Mouse (Mus musculus) mesoderm, embryonic 11.5 days (tissue): ENCODE measurements around the gene Calr.
A peak's percentile ranks its signal among the peaks of the same experiment; 100 is the strongest.
"Not testable (repeated sequence)": the region's sequence is repeated elsewhere in the genome, so short reads cannot be mapped to it uniquely, and the experiment has no call there.

ENCODE experiments used
- DNase-seq: peaks from one replicate; pipeline ENCODE4 v3.0.0-alpha.2; 2012; ENCODE audit warnings: low read depth, low spot score

Calr gene

DNA sequence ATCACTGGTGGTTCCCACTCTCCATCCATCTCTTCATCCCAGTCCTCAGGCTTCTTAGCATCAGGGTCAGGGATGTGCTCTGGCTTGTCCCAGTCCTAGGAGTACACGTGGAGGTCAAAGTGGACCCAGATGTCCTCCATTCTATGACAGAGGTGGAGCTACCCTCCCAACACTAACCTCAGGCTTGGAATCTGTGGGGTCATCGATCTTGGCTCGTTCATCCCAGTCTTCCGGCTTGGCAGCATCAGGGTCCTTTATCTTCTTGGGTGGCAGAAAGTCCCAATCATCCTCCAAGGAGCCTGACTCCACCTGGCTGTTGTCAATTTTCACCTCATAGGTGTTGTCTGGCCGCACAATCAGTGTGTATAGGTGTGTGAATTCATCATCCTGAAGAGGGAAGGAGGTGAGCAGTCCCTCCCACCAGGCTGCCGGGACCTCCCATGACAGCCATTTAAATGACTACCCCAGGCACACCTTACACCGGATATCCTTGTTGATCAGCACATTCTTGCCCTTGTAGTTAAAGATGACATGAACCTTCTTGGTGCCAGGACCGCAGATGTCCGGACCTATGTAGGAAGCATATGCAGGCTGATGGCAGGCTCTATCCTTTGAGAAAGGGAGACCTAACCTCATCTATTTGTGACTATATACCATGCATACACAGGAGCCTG is 2.2 kb downstream of the Calr start:
- no peak for DNase-seq

DNA sequence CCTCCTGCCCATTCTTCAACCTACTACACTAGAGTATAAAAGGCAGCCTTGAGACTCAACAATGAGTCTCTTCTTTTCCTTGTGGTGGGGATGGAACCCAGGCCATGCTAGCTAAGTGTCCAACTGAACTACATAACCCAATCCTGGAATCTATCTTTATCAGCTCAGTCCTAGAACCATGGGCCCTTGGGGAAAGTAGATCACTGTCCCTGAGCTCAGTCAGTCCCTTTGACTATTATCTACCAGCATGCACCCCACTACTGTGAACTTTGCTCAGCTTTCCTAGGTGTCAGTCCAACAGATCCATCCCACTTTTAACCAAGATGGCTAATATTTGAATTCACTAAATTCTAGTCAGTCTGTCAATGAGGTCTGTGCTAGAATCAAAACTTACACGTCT is 5.2 kb downstream of the Calr start:
- no peak for DNase-seq

DNA sequence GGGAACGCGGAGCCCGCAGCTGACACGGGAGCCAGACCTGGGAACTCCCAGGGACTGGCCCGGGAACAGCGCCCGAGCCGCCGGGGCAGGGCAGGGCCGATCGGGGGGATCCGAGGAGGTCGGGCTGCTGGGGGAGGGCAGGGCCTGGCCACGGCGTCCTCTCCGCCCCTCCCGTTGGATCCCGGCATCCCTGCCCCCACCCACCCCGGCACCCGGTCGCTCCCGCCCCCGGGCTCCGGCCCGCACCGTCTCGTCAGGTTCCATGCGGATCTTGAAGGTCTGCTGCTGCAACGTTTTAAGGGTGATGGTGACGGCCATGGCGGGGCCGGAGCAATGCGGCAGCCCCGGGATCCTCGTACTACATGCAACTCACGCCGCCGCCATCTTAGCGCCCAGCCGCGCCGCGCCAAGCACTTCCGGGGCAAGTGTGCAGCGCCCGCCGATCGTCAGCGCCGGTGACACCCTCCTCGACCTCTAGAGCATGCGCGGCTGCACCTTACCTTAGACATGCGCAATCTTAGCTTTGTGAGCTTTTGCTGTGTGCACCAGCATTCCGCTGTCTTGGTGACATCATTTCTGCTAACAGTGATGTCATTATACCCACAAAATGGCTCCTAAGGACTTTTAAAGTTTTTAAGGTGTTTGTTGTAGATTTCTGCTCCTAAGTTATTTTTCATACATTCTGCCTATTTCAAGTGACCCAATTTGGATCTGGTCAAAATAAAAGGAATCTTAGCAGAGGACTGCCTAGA is 6.3 kb downstream of the Calr start, which contains the start of gene Rad23a:
Gene Rad23a, minus strand, starts transcription at position 418 of the 752 bp plus-strand sequence.
- peak; percentile 96 for DNase-seq

DNA sequence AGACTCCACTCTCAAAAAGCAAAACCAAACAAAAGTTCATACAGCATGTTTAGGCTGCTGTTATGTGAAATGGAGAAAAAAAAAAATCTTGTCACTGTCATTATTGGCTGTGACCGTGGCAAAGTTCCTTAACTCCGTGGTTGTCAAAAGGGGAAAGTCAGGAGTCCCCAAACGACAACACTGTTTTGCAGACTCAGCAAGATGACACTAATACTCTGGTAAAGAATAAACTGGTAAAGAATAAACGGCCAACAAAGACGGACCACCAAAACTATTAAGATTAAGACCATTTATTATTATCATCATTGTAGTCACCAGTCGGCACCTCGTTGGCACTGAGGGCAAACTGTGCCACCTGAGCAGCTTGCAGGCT is 6.9 kb downstream of the Calr start:
- no peak for DNase-seq

DNA sequence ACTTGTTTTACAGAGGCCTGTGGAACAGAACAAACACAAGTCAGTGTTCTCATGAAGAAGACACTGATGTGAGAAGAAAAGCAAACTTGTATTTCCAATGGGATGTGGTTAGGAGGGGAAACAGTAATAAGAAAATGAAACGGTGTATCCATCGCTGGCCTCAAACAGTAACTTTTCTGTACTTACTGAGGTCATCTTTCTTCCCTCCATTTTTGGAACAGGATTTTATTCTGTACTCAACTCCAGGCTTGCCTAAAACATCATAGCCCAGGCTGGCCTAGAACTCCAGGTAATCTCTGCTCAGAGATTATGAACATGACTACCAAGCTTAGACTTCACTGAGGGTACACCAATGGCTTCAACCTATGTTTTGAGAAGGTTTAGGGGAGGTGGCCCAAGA is 7.3 kb downstream of the Calr start:
- DNase-seq, result no peak

DNA sequence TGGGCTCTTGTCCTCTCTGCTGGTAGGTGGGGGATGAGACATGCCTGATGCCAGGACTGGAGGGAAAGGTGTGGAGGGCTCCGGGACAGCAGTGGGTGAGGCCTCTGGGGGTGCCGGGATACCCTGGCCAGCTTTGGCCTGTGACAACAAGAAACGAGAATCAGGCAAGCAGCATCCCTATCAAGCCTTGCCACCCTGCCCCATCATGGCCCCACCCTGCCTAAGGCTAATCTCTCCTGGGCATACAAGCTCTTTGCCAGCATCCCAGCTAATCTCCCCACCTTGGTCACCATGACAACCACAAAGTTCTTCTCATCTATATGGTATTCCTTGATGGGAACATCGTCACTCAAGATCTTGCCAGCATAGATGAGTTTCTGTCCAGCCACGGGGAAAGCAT is 8.2 kb downstream of the Calr start:
- no peak for DNase-seq

DNA sequence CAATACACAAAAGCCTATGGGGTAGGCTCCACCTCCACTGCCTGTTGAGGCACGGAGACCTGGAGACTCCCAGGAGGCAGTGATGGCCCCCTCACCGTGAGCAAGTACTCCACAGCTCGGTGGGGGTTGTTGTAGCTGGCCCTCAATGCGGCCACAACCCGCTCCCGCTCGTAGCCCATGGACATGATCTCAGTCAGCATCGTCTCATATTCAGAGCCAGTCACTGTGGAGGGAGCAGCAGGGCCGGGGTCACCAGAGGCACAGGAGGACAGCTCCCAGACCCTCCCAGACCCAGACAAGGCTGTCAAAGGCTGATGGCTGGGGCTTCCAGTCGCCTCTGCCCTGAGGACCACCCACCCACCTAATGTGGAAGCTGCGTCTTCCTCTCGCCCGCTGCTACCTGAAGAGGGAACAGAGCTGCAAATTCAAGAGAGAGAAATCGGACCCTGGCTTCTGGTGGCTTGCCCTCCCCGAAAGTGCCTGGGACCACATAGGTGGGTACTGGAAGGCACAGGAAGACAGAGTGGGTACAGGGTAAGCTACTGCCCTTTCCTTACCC is 8.7 kb downstream of the Calr start:
- DNase-seq, result no peak

DNA sequence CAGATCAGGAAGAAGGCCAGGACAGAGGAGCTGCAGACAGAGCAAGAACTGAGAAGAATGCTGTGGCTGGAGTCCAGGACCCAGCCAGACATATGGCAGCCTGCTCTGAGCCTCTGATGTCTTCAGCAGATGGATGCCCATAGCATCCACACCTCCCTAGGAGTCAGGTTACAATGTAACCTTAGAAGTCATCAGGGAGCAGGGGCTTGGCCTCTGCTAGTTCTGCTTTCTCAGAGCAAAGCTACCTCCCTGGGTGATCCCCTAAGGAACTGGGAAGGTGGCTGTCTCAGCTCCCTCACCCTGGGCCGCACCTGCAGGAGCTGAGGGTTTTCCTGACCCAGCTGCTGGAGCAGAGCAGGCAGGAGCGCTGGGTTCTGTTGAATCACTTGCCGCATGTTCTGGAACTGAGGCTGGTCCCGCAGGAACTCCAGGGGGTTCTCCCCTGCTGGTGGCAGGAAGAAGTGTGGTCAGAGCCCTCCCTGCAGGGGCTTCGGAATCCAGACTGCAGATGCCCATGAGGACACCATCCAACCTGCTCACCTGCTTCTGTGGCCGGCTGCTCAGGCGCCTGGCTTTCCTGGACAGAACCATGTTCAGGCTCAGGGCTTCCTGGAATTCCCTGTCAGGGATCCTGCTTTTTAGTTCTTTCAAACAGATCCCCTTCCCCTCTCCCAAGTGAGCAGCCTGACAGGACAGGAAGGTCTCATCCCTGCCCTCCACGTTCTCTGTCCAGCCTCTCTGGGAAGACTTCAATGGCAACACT is 9.4 kb downstream of the Calr start:
- DNase-seq, result peak; percentile 81

DNA sequence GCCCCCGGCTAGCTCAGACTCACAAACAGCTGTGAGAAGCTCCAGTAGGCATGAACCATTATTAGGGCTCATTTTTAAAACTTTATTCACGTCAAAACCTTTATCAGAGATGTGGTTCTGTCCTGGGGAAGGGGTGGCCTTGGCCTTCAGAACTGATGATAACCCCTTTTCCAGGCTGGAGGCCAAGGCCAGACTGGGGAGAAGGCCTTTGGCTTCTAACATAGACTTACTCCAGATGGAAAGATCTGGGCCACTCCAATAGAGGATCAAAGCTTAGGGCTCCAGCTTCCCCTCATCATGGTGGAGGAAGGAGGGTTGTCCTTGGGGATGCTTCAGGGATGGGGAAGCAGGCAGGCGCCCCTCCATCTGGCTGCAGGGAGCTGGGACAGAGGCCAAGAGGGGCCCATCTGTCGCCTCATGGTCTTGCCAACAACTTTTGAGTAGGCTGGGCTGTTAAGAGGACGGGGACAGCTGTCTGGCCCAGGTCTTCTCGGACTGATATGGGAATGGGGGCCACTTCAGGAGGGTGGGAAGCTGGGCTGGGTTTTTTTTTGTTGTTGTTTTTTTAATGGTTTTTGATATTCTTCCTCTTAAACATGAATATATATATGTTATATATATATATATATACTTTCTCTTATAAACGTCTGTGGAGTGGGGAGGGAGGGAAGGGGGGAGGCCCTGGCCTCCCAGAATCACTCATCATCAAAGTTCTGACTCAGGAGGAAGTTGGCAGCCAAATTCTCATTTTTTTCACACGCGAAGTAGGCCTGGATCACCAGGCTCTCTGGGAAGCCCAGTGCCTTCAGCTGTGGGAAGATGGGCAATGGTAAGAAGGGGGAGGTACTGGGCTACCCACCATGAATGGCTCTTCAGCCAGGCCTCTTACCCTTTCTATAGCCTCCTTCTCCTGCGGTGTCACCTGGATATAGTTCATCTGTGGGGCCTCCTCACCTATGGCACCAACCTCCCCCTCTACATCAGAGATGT is 11.6 kb downstream of the Calr start:
- no peak for DNase-seq

DNA sequence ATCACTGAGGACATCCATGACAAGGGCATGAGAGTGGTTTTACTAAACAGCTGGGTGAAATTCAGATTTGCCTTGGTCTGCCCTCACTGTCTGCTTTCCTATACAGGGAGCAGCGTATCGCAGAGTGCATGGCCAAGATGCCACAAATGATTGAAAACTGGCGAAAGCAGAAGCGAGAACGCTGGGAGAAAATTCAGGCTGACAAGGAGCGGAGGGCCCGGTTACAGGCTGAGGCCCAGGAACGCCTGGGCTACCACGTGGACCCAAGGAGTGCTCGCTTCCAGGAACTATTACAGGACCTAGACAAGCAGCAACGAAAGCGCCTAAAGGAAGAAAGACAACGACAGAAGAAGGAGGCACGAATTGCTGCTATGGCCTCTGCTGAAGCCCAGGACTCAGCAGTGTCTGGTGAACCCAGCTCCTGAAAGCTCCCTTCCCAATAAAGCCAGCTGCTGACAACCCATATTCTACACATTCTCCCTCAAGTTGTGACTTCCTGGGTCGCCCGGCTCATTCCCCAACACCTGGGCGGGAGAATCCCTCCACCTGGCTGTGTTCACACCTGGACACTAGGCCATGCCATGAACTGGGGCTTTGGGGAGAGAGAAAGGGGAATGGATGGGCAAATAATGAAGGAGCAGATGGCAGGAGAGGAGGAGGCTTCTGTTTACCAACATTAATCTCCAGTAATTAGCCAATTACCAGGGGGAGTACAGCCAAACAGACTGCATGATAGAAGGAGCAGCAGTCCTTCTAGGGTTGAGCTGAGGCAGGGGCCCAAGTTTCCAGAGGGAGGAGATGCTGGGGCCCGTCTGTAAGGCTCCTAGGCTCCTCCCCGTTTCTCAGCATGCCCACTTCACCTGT is 12.5 kb downstream of the Calr start:
- DNase-seq, result no peak

DNA sequence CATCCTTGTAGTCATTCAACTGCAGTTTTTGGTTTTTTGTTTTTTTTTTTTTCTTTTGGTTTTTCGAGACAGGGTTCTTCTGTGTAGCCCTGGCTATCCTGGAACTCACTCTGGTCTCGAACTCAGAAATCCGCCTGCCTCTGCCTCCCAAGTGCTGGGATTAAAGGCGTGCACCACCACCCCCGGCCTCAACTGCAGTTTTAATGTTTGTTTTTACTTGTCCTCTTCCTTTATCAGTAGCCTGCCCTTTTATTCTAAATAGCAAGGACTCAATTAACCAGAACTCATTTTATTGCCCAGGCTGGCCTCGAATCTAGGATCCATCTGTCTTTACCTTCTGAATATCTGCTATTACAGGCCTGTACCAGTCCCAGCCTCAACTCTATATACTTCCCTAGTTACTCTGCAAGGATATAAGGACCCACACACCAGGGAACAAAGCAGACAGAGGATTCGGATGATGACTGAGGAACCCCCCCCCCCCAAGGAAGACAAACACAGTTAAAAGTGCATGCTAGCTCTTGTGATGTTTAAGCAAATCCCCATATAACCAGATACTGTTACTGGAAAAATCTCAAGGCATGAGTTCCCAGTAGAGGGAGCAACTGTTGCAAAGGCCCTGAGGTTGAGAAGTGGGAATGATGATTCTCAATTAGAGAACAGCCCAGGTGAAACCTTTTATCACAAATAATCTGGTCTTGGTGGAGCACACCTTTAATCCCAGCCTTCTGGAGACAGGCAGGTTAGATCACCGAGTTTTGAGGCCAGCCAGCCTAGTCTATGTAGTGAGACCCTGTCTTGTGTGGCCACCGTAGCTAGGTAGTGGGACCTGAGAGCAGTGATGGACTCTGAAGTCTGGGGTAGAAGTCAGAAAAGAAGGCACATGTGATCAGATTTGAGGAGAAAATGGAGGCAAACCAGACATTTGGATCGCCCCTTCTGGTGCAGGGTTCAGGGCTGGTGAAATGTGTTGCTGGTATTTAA is 13.7 kb downstream of the Calr start:
- no peak for DNase-seq

DNA sequence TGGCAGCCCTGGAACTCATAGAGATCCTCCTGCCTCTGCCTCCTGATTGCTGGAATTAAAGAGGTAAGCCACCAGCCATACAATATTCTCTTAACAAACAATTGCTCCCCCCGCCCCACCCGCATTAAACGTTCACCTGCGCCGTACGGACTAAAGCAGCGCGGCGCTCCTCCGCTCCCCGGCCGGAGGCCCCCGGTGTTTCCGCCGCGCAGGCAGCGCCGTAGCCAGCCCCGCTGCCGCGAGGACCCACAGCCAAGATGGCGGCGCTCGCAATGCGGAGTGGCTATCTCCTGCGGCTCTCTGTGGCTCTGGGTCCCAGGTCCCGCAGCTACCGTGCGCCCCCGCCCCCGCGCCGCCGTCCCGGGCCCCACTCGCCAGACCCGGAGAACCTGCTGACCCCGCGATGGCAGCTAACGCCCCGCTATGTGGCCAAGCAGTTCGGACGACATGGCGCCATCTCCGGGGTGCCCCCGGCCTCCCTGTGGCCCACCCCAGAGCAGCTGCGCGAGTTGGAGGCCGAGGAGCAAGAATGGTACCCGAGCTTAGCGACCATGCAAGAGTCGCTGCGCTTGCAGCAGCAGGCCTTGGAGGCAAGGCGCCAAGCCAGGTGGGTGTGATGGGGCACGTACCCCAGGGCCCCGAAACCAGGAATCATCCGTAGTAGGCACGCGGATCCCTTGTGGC is 14.6 kb downstream of the Calr start:
- peak; percentile 80 for DNase-seq

DNA sequence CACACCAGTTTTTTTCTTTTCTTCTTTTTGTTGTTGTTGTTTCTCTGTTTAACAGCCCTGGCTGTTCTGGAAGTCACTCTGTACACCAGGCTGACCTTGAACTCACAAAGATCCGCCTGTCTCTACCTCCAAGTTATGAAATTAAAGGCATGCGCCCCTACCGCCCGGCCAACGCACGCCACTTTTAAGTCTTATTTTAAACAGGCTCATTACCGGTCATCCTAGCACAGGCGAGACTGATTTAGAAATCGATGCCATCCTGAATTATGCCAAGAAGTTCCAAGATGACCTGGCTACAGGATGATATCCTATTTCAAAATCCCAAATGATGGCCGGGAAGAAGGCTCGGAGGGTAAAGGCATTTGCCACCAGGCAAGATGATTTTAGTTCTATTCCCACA is 15.2 kb downstream of the Calr start, which contains the start of gene Gadd45gip1:
Gene Gadd45gip1, plus strand, starts transcription at position 33 of the 400 bp plus-strand sequence.
- no peak for DNase-seq

DNA sequence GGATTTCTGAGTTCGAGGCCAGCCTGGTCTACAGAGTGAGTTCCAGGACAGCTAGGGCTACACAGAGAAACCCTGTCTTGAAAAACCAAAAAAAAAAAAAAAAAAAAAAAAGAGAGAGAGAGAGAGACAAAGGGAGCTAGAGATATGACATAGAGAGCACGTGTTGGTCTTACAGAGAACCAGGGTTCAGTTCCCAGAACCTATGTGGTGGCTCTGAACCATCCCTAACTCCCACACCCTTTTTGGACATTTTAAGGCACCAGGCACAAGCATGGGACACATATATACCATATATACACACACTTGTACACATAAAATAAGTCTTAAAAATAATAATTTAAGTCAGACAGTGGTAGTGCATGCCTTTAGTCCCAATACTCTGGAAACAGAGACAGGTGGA is 20.2 kb downstream of the Calr start:
- not testable (repeated sequence) for DNase-seq

DNA sequence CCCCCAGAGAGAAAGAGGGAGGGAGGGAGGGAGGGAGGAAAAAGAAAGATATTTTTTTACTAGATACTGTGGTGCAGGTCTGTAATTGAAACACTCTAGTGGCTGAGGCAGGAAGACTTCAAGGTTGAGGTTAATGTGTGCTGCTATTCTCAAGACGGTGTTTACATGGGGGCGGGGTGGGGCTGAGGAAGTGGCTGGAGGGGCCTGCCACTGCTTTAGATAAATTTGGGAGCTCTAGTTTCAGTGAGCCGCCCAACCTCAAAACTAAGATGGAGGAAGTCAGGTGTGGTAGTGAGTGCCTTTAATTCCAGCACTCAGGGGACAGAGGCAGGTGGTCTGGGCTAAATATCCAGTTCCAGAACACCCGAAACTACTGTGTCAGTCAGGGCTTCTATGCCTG is 21.1 kb downstream of the Calr start:
- DNase-seq, result no peak

DNA sequence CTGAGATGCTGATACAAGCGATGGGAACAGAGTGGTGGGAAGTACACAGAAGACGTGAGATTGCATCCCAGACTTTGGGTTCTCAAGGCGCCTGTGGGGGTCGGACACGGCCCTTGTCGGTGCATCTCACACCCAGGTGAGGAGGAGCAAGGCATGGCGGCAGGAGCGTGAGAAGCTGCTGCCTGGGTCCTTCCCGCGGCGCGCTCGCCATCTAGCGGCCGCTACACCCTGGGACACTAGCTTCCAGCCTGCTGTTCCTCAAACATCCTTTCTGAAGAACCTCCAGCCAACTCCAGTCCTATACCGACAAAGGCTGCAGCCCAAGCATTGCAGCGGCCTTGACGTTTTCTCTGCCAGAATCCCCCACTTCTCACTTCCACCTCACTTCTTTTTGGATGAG is 23.1 kb downstream of the Calr start:
- peak; percentile 80 for DNase-seq

DNA sequence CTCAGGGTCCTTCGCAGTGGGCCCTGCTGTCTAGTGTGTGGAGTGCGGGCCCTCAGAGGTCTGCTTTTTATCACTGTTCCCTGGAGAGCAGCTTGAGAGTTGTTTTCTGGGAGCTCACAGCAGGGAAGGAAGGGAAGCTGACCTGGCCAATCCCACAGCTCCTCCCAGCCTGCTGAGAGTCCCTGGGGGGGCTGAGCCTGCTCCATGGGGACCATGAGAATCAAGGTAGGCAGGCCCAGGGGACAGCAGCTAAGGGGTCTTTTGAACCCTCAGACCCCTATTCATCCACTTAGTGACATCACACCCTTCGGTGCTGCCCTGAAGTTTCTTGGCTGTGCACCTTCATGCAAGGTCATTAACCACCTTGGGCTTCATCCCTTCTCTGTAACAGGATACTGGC is 24.0 kb downstream of the Calr start, which contains the start of gene Dand5:
Gene Dand5, minus strand, starts transcription at position 101 of the 400 bp plus-strand sequence.
- DNase-seq, result no peak

DNA sequence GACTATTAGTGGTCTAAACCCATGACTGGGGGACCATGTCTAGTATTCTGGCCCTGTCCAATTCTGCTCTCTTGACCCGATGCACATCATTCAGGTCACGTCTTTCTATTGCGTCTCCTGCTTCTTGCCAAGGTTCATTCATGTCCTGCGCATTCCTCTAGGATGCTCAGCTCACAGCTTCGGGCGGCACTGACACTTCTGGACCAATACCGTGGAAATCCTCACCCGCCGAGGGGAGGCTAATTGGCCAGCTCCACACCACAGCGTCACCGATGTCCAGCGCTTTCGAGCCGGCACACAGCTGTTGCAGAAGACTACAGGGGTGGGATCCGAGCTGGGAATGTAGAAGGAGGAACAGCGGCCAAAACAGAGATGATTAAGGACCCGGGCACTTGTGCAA is 30.6 kb downstream of the Calr start:
- no peak for DNase-seq
